Mouse (Mus musculus): Measurements from ENCODE around the gene Nphp1. TPM values are rescaled to one million over a fixed set of nuclear protein-coding genes. Genes with fewer than 3 reads are reported as not detected.

Nphp1 gene
- total and polyA plus RNA-seq, 3 experiments: 19.1 to 63.6 (median 37.1) TPM

DNA sequence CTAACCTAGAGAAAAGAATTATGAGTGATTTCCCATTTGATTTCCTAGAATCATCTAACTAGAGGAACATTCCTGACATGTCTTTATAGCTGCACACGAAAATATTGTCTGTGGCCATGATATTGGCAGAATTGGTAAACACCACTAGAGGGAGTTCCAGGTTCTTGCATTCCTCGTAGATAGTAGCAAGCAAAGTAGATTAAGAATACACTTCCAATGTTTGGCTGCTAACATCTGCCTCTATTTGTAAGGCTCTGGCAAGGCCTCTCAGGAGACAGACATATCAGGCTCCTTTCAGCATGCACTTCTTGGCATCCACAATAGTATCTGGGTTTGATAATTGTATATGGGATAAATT lies 44.1 kb upstream of the Nphp1 start:
- Histone ChIP-seq H3K9me3 (replicated peaks; ENCODE audit: insufficient read depth, low read length) (no peaks in the 10 kb centered on the region), H3K36me3 (ENCODE audit: control insufficient read depth in 1 of 2, insufficient read depth in 2 of 2, low read length in 2 of 2) (peaks cover 6 to 14% of the 10 kb centered on the region in 2 experiments), H3K4me3 (ENCODE audit: control insufficient read depth in 1 of 2, insufficient read depth in 1 of 2, low read depth in 2 of 2, low read length in 2 of 2) (peak overlapping the region in 1 of 2 experiments; percentile 88; a peak in 2 of 4 replicates), H3K79me2 (ENCODE audit: control insufficient read depth, insufficient read depth, low read length, poor library complexity) (peaks cover 17% of the 10 kb centered on the region), H3K27me3 (ENCODE audit: control insufficient read depth in 1 of 2, insufficient read depth in 2 of 2, low read length in 2 of 2) (no peaks in the 10 kb centered on the region; a peak in 1 of 4 replicates), H3K27ac (ENCODE audit: control insufficient read depth, low read depth, low read length) (no peak overlapping the region), H3K4me1 (ENCODE audit: control insufficient read depth in 1 of 2, insufficient read depth in 2 of 2, low read length in 2 of 2) (no peaks in the 10 kb centered on the region; a peak in 1 of 4 replicates), H3K9ac (ENCODE audit: control insufficient read depth, low read depth, low read length, poor library complexity, severe bottlenecking) (peak overlapping the region; percentile 80)
- peak; percentile 85 for DNase-seq (ENCODE audit: low read depth, low spot score)
- TF ChIP-seq CHD1 (IDR thresholded peaks at IDR 0.05; ENCODE audit: low read depth, low read length): no peak
- TF ChIP-seq MAZ (IDR thresholded peaks at IDR 0.05; ENCODE audit: low read depth, low read length): no peak
- peak in 2 of 3 experiments; percentile 70 to 81; a peak in 4 of 6 replicates for TF ChIP-seq CTCF (IDR thresholded peaks at IDR 0.05 in 2 of 3, conservative IDR thresholded peaks at IDR 0.05 in 1 of 3; ENCODE audit: control insufficient read depth in 1 of 3, insufficient read depth in 1 of 3, low read depth in 2 of 3, low read length in 3 of 3, poor library complexity in 1 of 3, severe bottlenecking in 1 of 3)
- TF ChIP-seq NRF1 (IDR thresholded peaks at IDR 0.05; ENCODE audit: insufficient read depth, low read depth, low read length, poor library complexity, severe bottlenecking): no peak
- no peak for TF ChIP-seq TCF12 (IDR thresholded peaks at IDR 0.05; ENCODE audit: low read depth, low read length)
- TF ChIP-seq BHLHE40 (IDR thresholded peaks at IDR 0.05; ENCODE audit: borderline replicate concordance, low read depth, low read length): no peak
- TF ChIP-seq MAFK (IDR thresholded peaks at IDR 0.05; ENCODE audit: borderline replicate concordance, low read depth, low read length): no peak
- no peak for TF ChIP-seq GABPA (IDR thresholded peaks at IDR 0.05; ENCODE audit: low read depth, low read length)
- no peak for TF ChIP-seq NELFE (IDR thresholded peaks at IDR 0.05; ENCODE audit: low read depth, low read length)
- no peak for TF ChIP-seq USF1 (IDR thresholded peaks at IDR 0.05; ENCODE audit: low read depth, low read length)
- no peak for TF ChIP-seq POLR2AphosphoS5 (IDR thresholded peaks at IDR 0.05; ENCODE audit: borderline replicate concordance, low read depth, low read length)
- no peak for TF ChIP-seq KAT2A (conservative IDR thresholded peaks at IDR 0.05; ENCODE audit: low read depth, low read length)
- TF ChIP-seq ZC3H11A (IDR thresholded peaks at IDR 0.05; ENCODE audit: low read depth, low read length): 0 out of 2 replicates have a peak, but pooled peaks have one; percentile 23
- TF ChIP-seq E2F4 (IDR thresholded peaks at IDR 0.05; ENCODE audit: borderline replicate concordance, low read depth, low read length): no peak
- TF ChIP-seq HCFC1 (IDR thresholded peaks at IDR 0.05; ENCODE audit: low read depth, low read length): no peak
- TF ChIP-seq SIN3A (IDR thresholded peaks at IDR 0.05; ENCODE audit: low read length): peak; percentile 78
- TF ChIP-seq RCOR1 (IDR thresholded peaks at IDR 0.05; ENCODE audit: low read depth, low read length): no peak
- TF ChIP-seq UBTF (IDR thresholded peaks at IDR 0.05; ENCODE audit: borderline replicate concordance, insufficient read depth, low read depth, low read length): no peak
- TF ChIP-seq MYB (IDR thresholded peaks at IDR 0.05; ENCODE audit: low read depth, low read length): no peak
- peak; percentile 66 for TF ChIP-seq SMC3 (IDR thresholded peaks at IDR 0.05; ENCODE audit: low read depth, low read length)
- no peak for TF ChIP-seq MAX (IDR thresholded peaks at IDR 0.05; ENCODE audit: low read length)
- TF ChIP-seq USF2 (IDR thresholded peaks at IDR 0.05; ENCODE audit: borderline replicate concordance in 1 of 2, insufficient read depth in 1 of 2, low read depth in 1 of 2, low read length in 2 of 2): no peak
- no peak for TF ChIP-seq ZKSCAN1 (IDR thresholded peaks at IDR 0.05; ENCODE audit: low read depth, low read length)
- no peak for TF ChIP-seq JUND (IDR thresholded peaks at IDR 0.05; ENCODE audit: low read depth, low read length)
- TF ChIP-seq MEF2A (IDR thresholded peaks at IDR 0.05; ENCODE audit: extremely low read depth, insufficient replicate concordance, low read depth, low read length, poor library complexity, severe bottlenecking): no peak
- peak; percentile 55; the same call in 1 of the 2 replicates for TF ChIP-seq MXI1 (IDR thresholded peaks at IDR 0.05; ENCODE audit: low read depth, low read length)
- no peak for TF ChIP-seq GATA1 (IDR thresholded peaks at IDR 0.05; ENCODE audit: low read depth, low read length)
- TF ChIP-seq ZMIZ1 (IDR thresholded peaks at IDR 0.05; ENCODE audit: low read depth, low read length): no peak
- TF ChIP-seq TAL1 (IDR thresholded peaks at IDR 0.05; ENCODE audit: low read length): no peak
- no peak for TF ChIP-seq ZNF384 (IDR thresholded peaks at IDR 0.05; ENCODE audit: low read depth, low read length)
- TF ChIP-seq CHD2 (IDR thresholded peaks at IDR 0.05; ENCODE audit: low read length): no peak
- no peak for TF ChIP-seq POLR2AphosphoS2 (IDR thresholded peaks at IDR 0.05; ENCODE audit: low read length)
- TF ChIP-seq EP300 (IDR thresholded peaks at IDR 0.05; ENCODE audit: low read depth in 1 of 2, low read length in 2 of 2): no peak
- no peak for TF ChIP-seq ELF1 (IDR thresholded peaks at IDR 0.05; ENCODE audit: low read depth, low read length)
- TF ChIP-seq ETS1 (IDR thresholded peaks at IDR 0.05; ENCODE audit: low read depth, low read length): no peak
- peak; percentile 74 for TF ChIP-seq RAD21 (IDR thresholded peaks at IDR 0.05; ENCODE audit: low read depth, low read length)
- 0 out of 2 replicates have a peak, but pooled peaks have one; percentile 39 for TF ChIP-seq MYC (IDR thresholded peaks at IDR 0.05; ENCODE audit: low read depth, low read length)
- TF ChIP-seq TBP (IDR thresholded peaks at IDR 0.05; ENCODE audit: low read depth, low read length): no peak

All from MEL (cell line).